Mouse (Mus musculus): Measurements from ENCODE around the gene Fkbpl.

GRCm38 (mm10) chr17:34629796-34630603 is 14.6 kb upstream of the Fkbpl start:
- TF ChIP-seq POLR2A (IDR thresholded peaks at IDR 0.05; ENCODE audit: borderline replicate concordance, extremely low read depth, low read depth, low read length) (no peak), CTCF (IDR thresholded peaks at IDR 0.05; ENCODE audit: insufficient read depth, low read length) (no peak)
